Mouse (Mus musculus): ENCODE data around the gene Gm20696.

Gene Gm20696

GRCm38 (mm10) chr6:99275381-99276296, 391.0 kb downstream of the Gm20696 start:
- no peak for DNase-seq

GRCm38 (mm10) chr6:99274667-99275066, 391.9 kb downstream of the Gm20696 start:
- DNase-seq = no peak

GRCm38 (mm10) chr6:99274222-99274621, 392.4 kb downstream of the Gm20696 start:
- DNase-seq = no peak

GRCm38 (mm10) chr6:99273177-99273576, 393.4 kb downstream of the Gm20696 start:
- DNase-seq = no peak

GRCm38 (mm10) chr6:99272174-99272573, 394.4 kb downstream of the Gm20696 start:
- no peak for DNase-seq

GRCm38 (mm10) chr6:99271741-99272140, 394.9 kb downstream of the Gm20696 start:
- DNase-seq = no peak

GRCm38 (mm10) chr6:99269921-99270320, 396.7 kb downstream of the Gm20696 start:
- no peak for DNase-seq

GRCm38 (mm10) chr6:99268171-99269061, 398.2 kb downstream of the Gm20696 start:
- DNase-seq = peak; percentile 43 to 60

GRCm38 (mm10) chr6:99265945-99266656, 400.5 kb downstream of the Gm20696 start:
- DNase-seq = no peak

- no peak for DNase-seq
These were observed 401.4 kb downstream of the Gm20696 start for GRCm38 (mm10) chr6:99265173-99265572.

GRCm38 (mm10) chr6:99264192-99265093, 402.2 kb downstream of the Gm20696 start:
- no peak for DNase-seq

GRCm38 (mm10) chr6:99263886-99264185, 402.8 kb downstream of the Gm20696 start:
- peak; percentile 15 to 22 for DNase-seq

- no peak for DNase-seq
These were observed 403.3 kb downstream of the Gm20696 start for GRCm38 (mm10) chr6:99263061-99263885.

- DNase-seq = no peak
These were observed 404.9 kb downstream of the Gm20696 start for GRCm38 (mm10) chr6:99261737-99262130.

- DNase-seq = peak in 1 of 2 experiments; percentile 11
These were observed 405.5 kb downstream of the Gm20696 start for GRCm38 (mm10) chr6:99260941-99261736.

GRCm38 (mm10) chr6:99258346-99258745, 408.3 kb downstream of the Gm20696 start:
- DNase-seq = no peak

- DNase-seq = no peak
These were observed 408.9 kb downstream of the Gm20696 start for GRCm38 (mm10) chr6:99257676-99258075.

- DNase-seq = no peak
These were observed 413.3 kb downstream of the Gm20696 start for GRCm38 (mm10) chr6:99253331-99253730.

- no peak for DNase-seq
These were observed 413.8 kb downstream of the Gm20696 start for GRCm38 (mm10) chr6:99252816-99253215.

GRCm38 (mm10) chr6:99251924-99252323, 414.7 kb downstream of the Gm20696 start:
- DNase-seq = no peak
